1 mouse cellular context compared by ENCODE assay signal in genomic region chr9:62799218-62799617, GRCm38 (mm10). TPM values are rescaled to one million over a fixed set of nuclear protein-coding genes. Genes with fewer than 3 reads are reported as not detected.
"Had no signal": no experiment of that assay in that cellular context is flagged by ENCODE, and none has a peak within 500 bp of the region (broad histone marks: within the 10 kb centered on the region; RNA-seq: fewer than 3 reads in every experiment).

No protein-coding gene starts in this region.

RNA-seq across cellular contexts. Expression of gene Calml4, which starts 58.7 kb away (rescaled TPM):
- total RNA-seq: left cerebral cortex, adult 18-20 months had no signal
